Mouse (Mus musculus) heart, postnatal 0 days (tissue): ENCODE measurements at regions not wholly inside any gene's neighbourhood (a gene's known extent, or its start where the extent isn't known, plus 50 kb on each side); places are given as distances from the start of the nearest gene placed in this dataset.

Experiments used
- CTCF ChIP-seq: IDR thresholded peaks from 2 replicates; pipeline ENCODE4 v1.5.1; 2016; ENCODE audit warnings: antibody characterized with exemption, control low read depth, low read depth
- EP300 ChIP-seq: IDR thresholded peaks from 2 replicates; pipeline ENCODE4 v1.6.1; 2016; ENCODE audit warnings: antibody characterized with exemption, low read depth

- TF ChIP-seq EP300, result no peak
- no peak for TF ChIP-seq CTCF
Measured at GRCm38 (mm10) chr15:96770299-96770698, 70.8 kb upstream of the Slc38a2 start.
